ENCODE assay signal across 9 mouse cellular contexts in the genomic region with DNA sequence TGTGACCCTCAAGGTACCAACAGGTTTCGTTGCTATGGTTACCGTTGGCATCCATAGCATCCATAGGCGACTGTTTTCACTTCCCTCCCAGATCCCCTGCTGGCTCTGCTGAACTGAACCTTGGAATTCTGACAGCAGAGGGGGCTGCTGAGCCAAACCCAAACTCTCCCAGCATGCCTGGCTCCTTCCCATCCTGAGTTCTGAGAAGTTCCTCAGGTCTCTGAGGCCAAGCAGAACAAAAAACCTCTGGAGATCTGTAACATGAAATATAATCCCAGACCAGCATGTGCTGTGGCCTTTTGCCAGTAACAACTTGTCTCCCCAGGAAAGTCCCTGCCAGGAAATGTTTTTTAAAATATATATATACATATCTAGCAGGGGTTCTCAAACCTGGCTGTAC. TPM values are rescaled to one million over a fixed set of nuclear protein-coding genes. Genes with fewer than 3 reads are reported as not detected.
DNase-seq lines count a peak whose midpoint lies in the region; ATAC-seq and TF ChIP-seq lines count a peak whose summit lies in the region.
"Had no signal": no experiment of that assay in that cellular context is flagged by ENCODE, and none has a peak within 500 bp of the region (broad histone marks: within the 10 kb centered on the region; RNA-seq: fewer than 3 reads in every experiment).

No protein-coding gene starts in this region.

- no peak overlapping the region for H3K4me3 ChIP-seq in C2C12 (ENCODE audit: insufficient read depth, poor library complexity, severe bottlenecking)
- no peak overlapping the region for H3K4me3 ChIP-seq in embryonic facial prominence, embryonic 13.5 days
- no peak overlapping the region for H3K4me3 ChIP-seq in heart, postnatal 0 days (ENCODE audit: low read depth, low read length)
- no peak overlapping the region for H3K4me3 ChIP-seq in lung, embryonic 15.5 days

- no peaks in the 10 kb centered on the region for H3K79me3 ChIP-seq in C2C12 (ENCODE audit: low read depth)

- ATAC-seq in embryonic facial prominence, embryonic 13.5 days (ENCODE audit: insufficient number of reproducible peaks, insufficient read depth, low FRiP score, low TSS enrichment, low read depth) = peak; percentile 75; the same call in 1 of the 2 replicates
- ATAC-seq in heart, postnatal 0 days (ENCODE audit: insufficient read depth, low read depth) = peak; percentile 64
- peak; percentile 57; the same call in 1 of the 2 replicates for ATAC-seq in lung, embryonic 15.5 days (ENCODE audit: borderline replicate concordance, extremely low read depth, low FRiP score, low TSS enrichment)

- peak; percentile 87 for DNase-seq in R1 (ENCODE audit: low read depth, low spot score)
- peak; percentile 65 for DNase-seq in heart, postnatal 0 days (ENCODE audit: low spot score)
- DNase-seq in layer of hippocampus, adult 9-10 months (ENCODE audit: low spot score) = peak; percentile 22
- peak; percentile 65 for DNase-seq in skeletal muscle tissue, adult 2 months (ENCODE audit: low read depth, low spot score)
- peak; percentile 63 for DNase-seq in yolk sac, embryonic 10.5 days (ENCODE audit: low spot score)

- H3K27ac ChIP-seq in embryonic facial prominence, embryonic 13.5 days = peak overlapping the region; percentile 60; the same call in 1 of the 2 replicates
- no peak overlapping the region for H3K27ac ChIP-seq in heart, postnatal 0 days (ENCODE audit: low read depth)
- no peak overlapping the region for H3K27ac ChIP-seq in lung, embryonic 15.5 days
- H3K27ac ChIP-seq: macrophage had no signal

- no peak overlapping the region for H3K4me2 ChIP-seq in embryonic facial prominence, embryonic 13.5 days
- no peak overlapping the region for H3K4me2 ChIP-seq in heart, postnatal 0 days (ENCODE audit: low read depth, low read length)
- no peak overlapping the region for H3K4me2 ChIP-seq in lung, embryonic 15.5 days

- no peaks in the 10 kb centered on the region for H3K9me3 ChIP-seq in embryonic facial prominence, embryonic 13.5 days
- H3K9me3 ChIP-seq in heart, postnatal 0 days (replicated peaks; ENCODE audit: control insufficient read depth, low read length) = no peaks in the 10 kb centered on the region
- H3K9me3 ChIP-seq in lung, embryonic 15.5 days = no peaks in the 10 kb centered on the region

- TF ChIP-seq CTCF in C2C12 (IDR thresholded peaks at IDR 0.05; ENCODE audit: control insufficient read depth, insufficient read depth, insufficient read length) = peak; percentile 32
- TF ChIP-seq CTCF in heart, postnatal 0 days (IDR thresholded peaks at IDR 0.05; ENCODE audit: low read depth) = peak; percentile 86

- H3K9ac ChIP-seq in embryonic facial prominence, embryonic 13.5 days = no peak overlapping the region
- H3K9ac ChIP-seq in heart, postnatal 0 days (replicated peaks; ENCODE audit: low read depth, low read length) = no peak overlapping the region
- H3K9ac ChIP-seq in lung, embryonic 15.5 days = no peak overlapping the region

- H3ac ChIP-seq in C2C12 (ENCODE audit: control insufficient read depth, insufficient read length, low read depth) = no peak overlapping the region

- no peaks in the 10 kb centered on the region for H3K36me3 ChIP-seq in C2C12 (ENCODE audit: control insufficient read depth, insufficient read depth)
- no peaks in the 10 kb centered on the region for H3K36me3 ChIP-seq in embryonic facial prominence, embryonic 13.5 days
- no peaks in the 10 kb centered on the region for H3K36me3 ChIP-seq in heart, postnatal 0 days (replicated peaks; ENCODE audit: control insufficient read depth, insufficient read depth, low read length)
- H3K36me3 ChIP-seq in lung, embryonic 15.5 days = no peaks in the 10 kb centered on the region

- no peaks in the 10 kb centered on the region for H3K27me3 ChIP-seq in C2C12 (ENCODE audit: control insufficient read depth, insufficient read depth, insufficient read length)
- H3K27me3 ChIP-seq in embryonic facial prominence, embryonic 13.5 days = no peaks in the 10 kb centered on the region
- no peaks in the 10 kb centered on the region for H3K27me3 ChIP-seq in heart, postnatal 0 days (ENCODE audit: control insufficient read depth, insufficient read depth, low read length)
- H3K27me3 ChIP-seq in lung, embryonic 15.5 days = no peaks in the 10 kb centered on the region

- no peak for TF ChIP-seq EP300 in heart, postnatal 0 days (IDR thresholded peaks at IDR 0.05; ENCODE audit: low read depth)

- H3K4me1 ChIP-seq in embryonic facial prominence, embryonic 13.5 days = peaks cover 24% of the 10 kb centered on the region
- no peaks in the 10 kb centered on the region for H3K4me1 ChIP-seq in heart, postnatal 0 days (ENCODE audit: control insufficient read depth, insufficient read depth)
- H3K4me1 ChIP-seq in lung, embryonic 15.5 days = peaks cover 11% of the 10 kb centered on the region; the same call in 1 of the 2 replicates

- 15% methylated on average over 3 of the region's 3 CpGs for WGBS in embryonic facial prominence, embryonic 13.5 days
- WGBS in heart, postnatal 0 days = 9% methylated on average over 3 of the region's 3 CpGs
- 17% methylated on average over 3 of the region's 3 CpGs for WGBS in lung, embryonic 15.5 days

- H3K79me2 ChIP-seq in C2C12 (ENCODE audit: control insufficient read depth, insufficient read depth) = no peaks in the 10 kb centered on the region

TF ChIP-seq in C2C12, 6 proteins besides CTCF, POLR2A, EP300 and RAD21:
- no peak for TF ChIP-seq MYOG (IDR thresholded peaks at IDR 0.05; ENCODE audit: control insufficient read depth, extremely low read depth, insufficient read length)

RNA-seq across cellular contexts. Expression of gene Clint1, which starts 56.1 kb away (rescaled TPM):
- polyA plus RNA-seq in C2C12 (2012; fragmentation: generic; extraction: Trizol) = 31.9 TPM
- 81.8 and 92.9 TPM in 2 replicates for polyA plus RNA-seq in embryonic facial prominence, embryonic 13.5 days (2015; fragmentation: Nextera tagmentation; extraction: Ambion mirVana)
- 32.3 and 33.8 TPM in 2 replicates for total RNA-seq in heart, postnatal 0 days (2014; rRNA removed; ENCODE audit: low replicate concordance)
- 28.8 and 30.1 TPM in 2 replicates for polyA plus RNA-seq in heart, postnatal 0 days (2015; fragmentation: Nextera tagmentation; extraction: Ambion mirVana)
- polyA plus RNA-seq in lung, embryonic 15.5 days (2015; fragmentation: Nextera tagmentation; extraction: Ambion mirVana) = 72.1 and 76.4 TPM in 2 replicates

Comparison
In these comparisons a context has a peak if more than half of its experiments do, and no peak if none do; other contexts are left out.
1. DNase-seq: peak in every context shown above with its lines; median percentile 87 in R1; 65 in heart, postnatal 0 days; 65 in skeletal muscle tissue, adult 2 months; 63 in yolk sac, embryonic 10.5 days; 22 in layer of hippocampus, adult 9-10 months.